Mouse (Mus musculus): ENCODE data around the gene Asb11.
A peak's percentile ranks its signal among the peaks of the same experiment; 100 is the strongest.

Asb11 gene

GRCm38 (mm10) chrX:164441306-164441705 is 4.5 kb downstream of the Asb11 start:
- DNase-seq (ENCODE audit: low read depth in 2 of 2, low spot score in 2 of 2): no peak

GRCm38 (mm10) chrX:164445601-164446000 is 8.8 kb downstream of the Asb11 start:
- no peak for DNase-seq (ENCODE audit: low read depth in 2 of 2, low spot score in 2 of 2)

GRCm38 (mm10) chrX:164446106-164446551 is 9.3 kb downstream of the Asb11 start:
- peak in 1 of 2 experiments; percentile 3 for DNase-seq (ENCODE audit: low read depth in 2 of 2, low spot score in 2 of 2)

- no peak for DNase-seq (ENCODE audit: low read depth in 2 of 2, low spot score in 2 of 2)
These were observed 10.3 kb downstream of the Asb11 start for GRCm38 (mm10) chrX:164446835-164447681.

- DNase-seq (ENCODE audit: low read depth in 2 of 2, low spot score in 2 of 2): no peak
These were observed 10.9 kb downstream of the Asb11 start for GRCm38 (mm10) chrX:164447682-164448071.

- DNase-seq (ENCODE audit: low read depth in 2 of 2, low spot score in 2 of 2): peak; percentile 2 to 18
These were observed 12.4 kb downstream of the Asb11 start for GRCm38 (mm10) chrX:164449201-164449600.

- no peak for DNase-seq (ENCODE audit: low read depth in 2 of 2, low spot score in 2 of 2)
These were observed 22.5 kb downstream of the Asb11 start for GRCm38 (mm10) chrX:164459205-164459878.

GRCm38 (mm10) chrX:164502258-164502657 is 65.5 kb downstream of the Asb11 start:
- no peak for DNase-seq (ENCODE audit: low read depth in 2 of 2, low spot score in 2 of 2)

- DNase-seq (ENCODE audit: low read depth in 2 of 2, low spot score in 2 of 2): no peak
These were observed 69.1 kb downstream of the Asb11 start, which contains the start of gene Asb9 for GRCm38 (mm10) chrX:164505709-164506498. TSS of gene Asb9 (plus strand) at chrX:164506327.

- no peak for DNase-seq (ENCODE audit: low read depth in 2 of 2, low spot score in 2 of 2)
These were observed 70.3 kb downstream of the Asb11 start for GRCm38 (mm10) chrX:164507068-164507467.

- DNase-seq (ENCODE audit: low read depth in 2 of 2, low spot score in 2 of 2): no peak
These were observed 71.9 kb downstream of the Asb11 start for GRCm38 (mm10) chrX:164508728-164509127.
